Mouse (Mus musculus): ENCODE data around the gene Abcc8. TPM values are rescaled to one million over a fixed set of nuclear protein-coding genes. Genes with fewer than 3 reads are reported as not detected.

Gene Abcc8
- polyA plus RNA-seq, 1 experiment from 2014 or later, result 31.8 TPM

- no peak overlapping the region for H3K4me2 ChIP-seq (replicated peaks)
- ATAC-seq (replicated peaks), result no peak
- peak overlapping the region; percentile 47 for H3K27ac ChIP-seq (replicated peaks)
- H3K4me1 ChIP-seq, result peaks cover 26% of the 10 kb centered on the region
- H3K9me3 ChIP-seq, result no peaks in the 10 kb centered on the region
- H3K4me3 ChIP-seq, result no peak overlapping the region
- 31% methylated on average over 9 of the region's 9 CpGs for WGBS
- H3K27me3 ChIP-seq, result no peaks in the 10 kb centered on the region
- H3K9ac ChIP-seq (replicated peaks), result no peak overlapping the region
- H3K36me3 ChIP-seq, result no peaks in the 10 kb centered on the region
Measured at GRCm38 (mm10) chr7:46152819-46153351, 26.9 kb downstream of the Abcc8 start.

- no peak overlapping the region for H3K4me2 ChIP-seq (replicated peaks)
- H3K27me3 ChIP-seq, result no peaks in the 10 kb centered on the region
- H3K9ac ChIP-seq (replicated peaks), result no peak overlapping the region
- no peaks in the 10 kb centered on the region for H3K36me3 ChIP-seq
- peak overlapping the region; percentile 81 for H3K27ac ChIP-seq (replicated peaks)
- no peak overlapping the region for H3K4me3 ChIP-seq
- ATAC-seq (replicated peaks), result 0 out of 2 replicates have a peak, but pooled peaks have one; percentile 21
- peaks cover 17% of the 10 kb centered on the region for H3K4me1 ChIP-seq
- 88% methylated on average over 7 of the region's 7 CpGs for WGBS
- no peaks in the 10 kb centered on the region for H3K9me3 ChIP-seq
Measured at GRCm38 (mm10) chr7:46147417-46147816, 32.4 kb downstream of the Abcc8 start.

- no peaks in the 10 kb centered on the region for H3K27me3 ChIP-seq
- no peaks in the 10 kb centered on the region for H3K36me3 ChIP-seq
- peak; percentile 52 for ATAC-seq (replicated peaks)
- WGBS, result 42% methylated on average over 7 of the region's 7 CpGs
- H3K27ac ChIP-seq (replicated peaks), result peak overlapping the region; percentile 81
- no peak overlapping the region for H3K4me3 ChIP-seq
- H3K9me3 ChIP-seq, result no peaks in the 10 kb centered on the region
- H3K9ac ChIP-seq (replicated peaks), result no peak overlapping the region
- peaks cover 13% of the 10 kb centered on the region for H3K4me1 ChIP-seq
- H3K4me2 ChIP-seq (replicated peaks), result no peak overlapping the region
Measured at GRCm38 (mm10) chr7:46146675-46147308, 33.0 kb downstream of the Abcc8 start.

- ATAC-seq (replicated peaks), result no peak
- WGBS, result 84% methylated on average over 8 of the region's 8 CpGs
- peaks cover 13% of the 10 kb centered on the region for H3K4me1 ChIP-seq
- H3K36me3 ChIP-seq, result no peaks in the 10 kb centered on the region
- no peak overlapping the region for H3K9ac ChIP-seq (replicated peaks)
- H3K4me3 ChIP-seq, result no peak overlapping the region
- H3K27ac ChIP-seq (replicated peaks), result peak overlapping the region; percentile 37
- no peaks in the 10 kb centered on the region for H3K27me3 ChIP-seq
- H3K9me3 ChIP-seq, result no peaks in the 10 kb centered on the region
- H3K4me2 ChIP-seq (replicated peaks), result no peak overlapping the region
Measured at GRCm38 (mm10) chr7:46144061-46144460, 35.8 kb downstream of the Abcc8 start.

GRCm38 (mm10) chr7:46138329-46138930, 41.4 kb downstream of the Abcc8 start:
- no peaks in the 10 kb centered on the region for H3K36me3 ChIP-seq
- WGBS, result 36% methylated on average over 7 of the region's 7 CpGs
- H3K4me2 ChIP-seq (replicated peaks), result no peak overlapping the region
- peaks cover 13% of the 10 kb centered on the region for H3K4me1 ChIP-seq
- no peaks in the 10 kb centered on the region for H3K27me3 ChIP-seq
- no peak overlapping the region for H3K27ac ChIP-seq (replicated peaks)
- no peak overlapping the region for H3K4me3 ChIP-seq
- H3K9ac ChIP-seq (replicated peaks), result no peak overlapping the region
- H3K9me3 ChIP-seq, result no peaks in the 10 kb centered on the region
- ATAC-seq (replicated peaks), result no peak

- no peaks in the 10 kb centered on the region for H3K36me3 ChIP-seq
- H3K9me3 ChIP-seq, result no peaks in the 10 kb centered on the region
- no peak overlapping the region for H3K4me2 ChIP-seq (replicated peaks)
- no peaks in the 10 kb centered on the region for H3K27me3 ChIP-seq
- no peak overlapping the region for H3K4me3 ChIP-seq
- H3K4me1 ChIP-seq, result peaks cover 32% of the 10 kb centered on the region
- H3K9ac ChIP-seq (replicated peaks), result no peak overlapping the region
- no peak for ATAC-seq (replicated peaks)
- no peak overlapping the region for H3K27ac ChIP-seq (replicated peaks)
- 24% methylated on average over 7 of the region's 7 CpGs for WGBS
Measured at GRCm38 (mm10) chr7:46133858-46134257, 46.0 kb downstream of the Abcc8 start.

- Histone ChIP-seq H3K27ac (replicated peaks) (peak overlapping the region; percentile 31; the same call in 1 of the 2 replicates), H3K9me3 (no peaks in the 10 kb centered on the region), H3K27me3 (no peaks in the 10 kb centered on the region), H3K4me2 (replicated peaks) (no peak overlapping the region), H3K9ac (replicated peaks) (no peak overlapping the region), H3K36me3 (no peaks in the 10 kb centered on the region), H3K4me3 (no peak overlapping the region), H3K4me1 (peaks cover 34% of the 10 kb centered on the region)
- no peak for ATAC-seq (replicated peaks)
- 92% methylated on average over 12 of the region's 12 CpGs for WGBS
Measured at GRCm38 (mm10) chr7:46132229-46132628, 47.6 kb downstream of the Abcc8 start.

- Histone ChIP-seq H3K4me3 (no peak overlapping the region), H3K9ac (replicated peaks) (no peak overlapping the region), H3K27ac (replicated peaks) (peak overlapping the region; percentile 31; the same call in 1 of the 2 replicates), H3K36me3 (no peaks in the 10 kb centered on the region), H3K27me3 (no peaks in the 10 kb centered on the region), H3K9me3 (no peaks in the 10 kb centered on the region), H3K4me2 (replicated peaks) (no peak overlapping the region), H3K4me1 (peaks cover 34% of the 10 kb centered on the region)
- ATAC-seq (replicated peaks), result no peak
- 67% methylated on average over 8 of the region's 8 CpGs for WGBS
Measured at GRCm38 (mm10) chr7:46131806-46132205, 48.0 kb downstream of the Abcc8 start.

- WGBS, result 10% methylated on average over 3 of the region's 3 CpGs
- H3K27ac ChIP-seq (replicated peaks), result peak overlapping the region; percentile 31; the same call in 1 of the 2 replicates
- no peak for ATAC-seq (replicated peaks)
- no peaks in the 10 kb centered on the region for H3K9me3 ChIP-seq
- H3K4me1 ChIP-seq, result peaks cover 34% of the 10 kb centered on the region
- no peaks in the 10 kb centered on the region for H3K27me3 ChIP-seq
- H3K9ac ChIP-seq (replicated peaks), result no peak overlapping the region
- H3K36me3 ChIP-seq, result no peaks in the 10 kb centered on the region
- H3K4me2 ChIP-seq (replicated peaks), result no peak overlapping the region
- no peak overlapping the region for H3K4me3 ChIP-seq
Measured at GRCm38 (mm10) chr7:46131266-46131665, 48.6 kb downstream of the Abcc8 start.

- Histone ChIP-seq H3K9ac (replicated peaks) (no peak overlapping the region), H3K4me1 (peaks cover 34% of the 10 kb centered on the region), H3K27me3 (no peaks in the 10 kb centered on the region), H3K9me3 (no peaks in the 10 kb centered on the region), H3K4me2 (replicated peaks) (no peak overlapping the region), H3K4me3 (no peak overlapping the region), H3K36me3 (no peaks in the 10 kb centered on the region), H3K27ac (replicated peaks) (no peak overlapping the region)
- ATAC-seq (replicated peaks), result no peak
- WGBS, result 69% methylated on average over 7 of the region's 7 CpGs
Measured at GRCm38 (mm10) chr7:46130723-46131122, 49.1 kb downstream of the Abcc8 start.

GRCm38 (mm10) chr7:46129463-46130179, 50.2 kb downstream of the Abcc8 start:
- H3K4me1 ChIP-seq, result peaks cover 37% of the 10 kb centered on the region
- H3K9ac ChIP-seq (replicated peaks), result no peak overlapping the region
- no peak overlapping the region for H3K4me2 ChIP-seq (replicated peaks)
- ATAC-seq (replicated peaks), result no peak
- WGBS, result 45% methylated on average over 7 of the region's 7 CpGs
- H3K36me3 ChIP-seq, result no peaks in the 10 kb centered on the region
- no peak overlapping the region for H3K27ac ChIP-seq (replicated peaks)
- no peak overlapping the region for H3K4me3 ChIP-seq
- H3K27me3 ChIP-seq, result no peaks in the 10 kb centered on the region
- no peaks in the 10 kb centered on the region for H3K9me3 ChIP-seq

GRCm38 (mm10) chr7:46128196-46128595, 51.6 kb downstream of the Abcc8 start:
- WGBS, result 35% methylated on average over 7 of the region's 7 CpGs
- Histone ChIP-seq H3K27me3 (no peaks in the 10 kb centered on the region), H3K4me3 (no peak overlapping the region), H3K4me1 (peaks cover 40% of the 10 kb centered on the region), H3K9me3 (no peaks in the 10 kb centered on the region), H3K36me3 (no peaks in the 10 kb centered on the region), H3K9ac (replicated peaks) (no peak overlapping the region), H3K4me2 (replicated peaks) (no peak overlapping the region), H3K27ac (replicated peaks) (no peak overlapping the region)
- 0 out of 2 replicates have a peak, but pooled peaks have one; percentile 21 for ATAC-seq (replicated peaks)
